Mouse (Mus musculus) mouse embryonic stem cell (cell line): ENCODE results near the gene Ndufb7.
"Not testable (repeated sequence)": the region's sequence is repeated elsewhere in the genome, so short reads cannot be mapped to it uniquely, and the experiment has no call there.

Experiments
- in situ Hi-C, 2 experiments: fragments of 300-500 bp; cut with MboI; formaldehyde crosslinking; loops; 1 replicate in 1 of 2; 3 replicates in 1 of 2; pipeline ENCODE4 v1.14.3; 2019 to 2020; ENCODE audit warnings: low sequenced_read_pairs in 2 of 2, low pct_unique_long_range_greater_than_20kb in 1 of 2, mixed read lengths in 1 of 2; ENCODE audit not compliant: unreplicated experiment in 1 of 2

The Ndufb7 gene

GRCm38 (mm10) chr8:83566469-83567395, at the start of gene Ndufb7:
Gene Ndufb7, plus strand, starts transcription at chr8:83566671.
- in situ Hi-C loops = no loop called here

GRCm38 (mm10) chr8:83520432-83520831, 46.0 kb upstream of the Ndufb7 start:
- in situ Hi-C loops = no loop called here

GRCm38 (mm10) chr8:83520907-83521306, 45.6 kb upstream of the Ndufb7 start:
- in situ Hi-C loops = not testable (repeated sequence)

DNA sequence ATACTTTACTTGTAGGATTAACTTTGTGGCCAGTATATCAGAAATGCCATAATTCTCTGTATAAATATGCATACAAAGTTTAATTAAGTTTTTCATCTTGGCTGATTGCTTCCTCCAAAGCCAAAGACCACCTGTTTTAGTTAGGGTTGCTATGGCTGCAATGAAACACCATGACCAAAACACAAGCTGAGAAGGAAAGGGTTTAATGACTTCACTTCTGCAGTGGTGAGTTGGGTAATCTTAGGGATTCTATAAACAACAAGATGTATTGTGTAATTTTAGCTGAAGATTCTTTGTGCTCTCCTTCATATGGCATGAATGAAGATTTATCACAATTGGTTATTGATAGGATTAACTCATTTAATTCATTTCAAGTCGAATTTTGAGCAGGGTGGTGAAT, 45.2 kb upstream of the Ndufb7 start:
- in situ Hi-C loops = no loop called here

DNA sequence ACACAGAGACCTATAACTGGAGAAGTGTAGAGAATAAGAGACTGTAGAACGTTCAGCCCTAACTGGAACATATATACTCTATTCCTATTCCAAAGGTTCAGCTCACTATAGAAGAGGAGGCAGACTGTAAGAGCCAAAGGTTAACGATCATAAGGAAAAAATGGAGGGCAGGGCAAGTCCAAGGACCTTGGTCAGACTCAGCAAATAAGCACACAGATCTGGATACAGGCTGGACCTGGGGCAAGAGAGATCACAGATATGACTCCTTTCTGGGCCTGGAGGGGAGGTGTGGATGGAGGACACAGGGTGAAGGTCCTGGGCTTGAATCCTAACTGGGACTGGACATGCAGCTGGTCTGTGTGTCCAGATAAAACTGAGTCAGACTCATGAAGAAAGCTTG, 31.7 kb upstream of the Ndufb7 start:
- in situ Hi-C loops = no loop called here

DNA sequence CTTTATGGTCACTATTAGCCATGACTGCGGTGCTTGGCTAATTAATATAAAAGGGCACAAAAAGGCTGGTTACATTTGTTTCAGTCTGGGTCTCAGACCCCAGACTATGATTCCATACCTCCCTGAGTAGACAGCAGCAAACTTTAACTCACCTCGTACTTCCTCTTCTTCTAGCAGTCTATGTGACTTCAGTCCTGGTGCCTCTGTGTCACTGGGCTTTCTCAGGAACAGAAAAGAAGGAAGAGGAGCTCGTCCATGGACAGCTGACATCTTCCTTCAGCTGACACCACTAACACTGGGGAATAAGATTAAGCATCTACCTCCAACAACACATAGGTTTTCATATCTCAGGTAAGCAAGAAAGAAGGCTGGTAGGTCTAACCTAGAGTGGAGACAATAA, 30.7 kb upstream of the Ndufb7 start, which contains the start of gene Olfr370:
TSS of gene Olfr370 (plus strand) at position 45 of the 400 bp plus-strand sequence.
- in situ Hi-C loops = no loop called here

GRCm38 (mm10) chr8:83562669-83563068, 3.8 kb upstream of the Ndufb7 start:
- in situ Hi-C loops = no loop called here

DNA sequence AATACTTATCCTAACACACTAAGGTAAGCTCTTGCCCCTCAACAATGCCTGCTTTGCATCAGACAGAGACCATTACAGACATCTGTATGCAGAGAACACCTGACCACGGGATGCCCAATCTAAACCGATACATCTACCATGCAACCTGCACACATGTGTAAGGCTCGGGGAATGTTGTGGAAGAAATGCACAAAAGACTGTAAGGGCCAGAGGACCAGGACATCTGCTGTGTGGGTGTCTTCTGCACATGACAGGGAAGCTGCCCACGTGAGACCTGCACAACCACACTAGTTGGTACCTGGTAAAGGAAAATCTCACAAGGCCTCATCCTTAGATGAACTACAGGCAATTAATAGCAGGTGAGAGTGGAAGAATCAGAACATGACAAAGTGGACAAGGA, 3.2 kb upstream of the Ndufb7 start:
- in situ Hi-C loops = no loop called here

GRCm38 (mm10) chr8:83565731-83566375, 618 bp upstream of the Ndufb7 start:
- in situ Hi-C loops = no loop called here

GRCm38 (mm10) chr8:83567668-83568067, 1.2 kb downstream of the Ndufb7 start:
- in situ Hi-C loops = no loop called here

- in situ Hi-C loops = no loop called here
Measured at GRCm38 (mm10) chr8:83568128-83568527, 1.7 kb downstream of the Ndufb7 start.

- in situ Hi-C loops = no loop called here
Measured at GRCm38 (mm10) chr8:83568755-83569154, 2.3 kb downstream of the Ndufb7 start.

DNA sequence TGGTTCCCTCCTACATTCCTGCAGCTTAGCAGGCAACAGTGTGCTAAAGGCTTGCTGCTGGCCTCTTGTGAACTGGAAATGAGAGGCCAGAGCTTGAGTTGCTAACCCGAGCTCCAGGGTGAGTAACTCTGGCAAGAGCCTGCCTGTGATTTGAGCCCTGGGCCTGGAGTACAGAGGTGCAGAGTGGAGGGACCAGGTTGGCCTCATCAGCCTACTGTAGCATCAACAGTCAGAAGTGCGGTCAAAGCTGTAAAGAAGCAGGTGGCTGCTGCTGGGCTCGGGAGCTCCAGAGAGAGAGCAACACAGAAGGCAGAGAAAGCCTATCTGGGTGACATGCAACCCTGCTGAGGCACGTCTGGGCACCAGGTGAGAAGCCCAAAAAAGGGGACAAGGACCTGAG, 2.7 kb downstream of the Ndufb7 start:
- in situ Hi-C loops = no loop called here

- in situ Hi-C loops = no loop called here
Measured at GRCm38 (mm10) chr8:83570272-83571000, 4.0 kb downstream of the Ndufb7 start.

DNA sequence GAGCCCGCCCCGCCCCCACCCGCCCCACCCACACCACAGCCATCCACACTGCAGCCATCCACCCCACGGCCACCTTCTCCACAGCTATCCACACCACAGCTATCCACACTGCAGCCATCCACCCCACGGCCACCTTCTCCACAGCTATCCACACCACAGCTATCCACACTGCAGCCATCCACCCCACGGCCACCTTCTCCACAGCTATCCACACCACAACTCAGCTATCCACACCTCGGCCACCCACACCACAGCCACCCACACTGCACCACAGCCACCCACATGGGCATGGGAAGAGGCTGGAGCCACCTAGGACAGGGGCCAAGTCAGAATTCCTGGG, 4.5 kb downstream of the Ndufb7 start:
- in situ Hi-C loops = not testable (repeated sequence)

DNA sequence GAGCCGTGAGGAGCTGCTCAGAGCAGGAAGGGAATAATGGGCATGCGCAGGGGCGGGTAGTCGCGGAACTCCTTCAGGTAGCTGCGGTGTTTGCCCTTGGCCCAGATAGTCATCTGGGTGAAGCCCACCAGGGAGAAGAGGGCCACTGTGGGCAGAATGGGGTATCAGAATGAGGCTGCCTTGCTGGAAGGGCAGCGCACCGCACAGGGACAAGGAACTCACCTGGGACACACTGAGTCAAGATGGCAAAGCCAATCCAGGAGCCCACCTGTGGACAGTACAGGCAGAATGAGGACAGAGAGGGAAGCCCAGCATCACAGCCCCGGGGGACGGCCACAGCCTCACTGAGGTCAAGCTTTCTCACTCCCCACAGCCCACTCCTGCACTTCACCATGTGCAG, 5.3 kb downstream of the Ndufb7 start:
- in situ Hi-C loops = no loop called here

- in situ Hi-C loops = no loop called here
Measured at GRCm38 (mm10) chr8:83572246-83572812, 5.9 kb downstream of the Ndufb7 start.

- in situ Hi-C loops = no loop called here
Measured at GRCm38 (mm10) chr8:83573140-83573875, 6.8 kb downstream of the Ndufb7 start.
